Mouse (Mus musculus): ENCODE results near the gene Sytl2. TPM values are rescaled to one million over a fixed set of nuclear protein-coding genes. Genes with fewer than 3 reads are reported as not detected.

The Sytl2 gene
- polyA plus RNA-seq, 1 experiment from 2014 or later, result 16.0 TPM

DNA sequence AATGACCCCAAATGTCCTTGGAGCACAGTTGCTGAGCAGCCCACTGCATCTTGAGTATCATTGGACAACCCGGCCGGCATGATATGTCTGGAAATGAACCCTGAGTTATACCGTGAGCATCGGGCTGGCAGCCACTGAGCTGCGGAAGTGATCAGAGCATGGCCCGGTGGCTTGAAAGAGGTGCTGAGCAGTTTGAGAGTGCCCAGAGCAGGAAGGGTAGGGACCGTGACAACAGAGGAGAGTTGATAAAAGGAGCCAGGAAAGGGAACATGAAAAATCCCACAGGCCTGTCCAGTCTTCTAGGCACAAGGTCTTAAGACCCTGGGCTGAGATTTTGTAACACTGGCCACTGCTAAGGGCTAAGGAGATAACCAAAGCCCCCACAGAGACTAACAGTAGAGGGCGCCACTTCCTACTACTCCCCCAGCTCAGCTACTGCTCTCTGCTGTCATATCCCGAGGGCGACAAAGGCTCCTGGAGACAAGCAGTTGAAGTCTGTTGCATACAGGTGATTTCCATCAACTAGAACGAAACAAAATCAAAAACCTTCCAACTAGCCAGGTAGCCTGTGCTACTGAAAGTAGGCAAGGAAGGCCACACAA is 21.7 kb upstream of the Sytl2 start:
- Histone ChIP-seq H3K27ac (no peak overlapping the region), H3K27me3 (no peaks in the 10 kb centered on the region), H3K4me3 (no peak overlapping the region), H3K36me3 (no peaks in the 10 kb centered on the region), H3K9ac (no peak overlapping the region), H3K9me3 (no peaks in the 10 kb centered on the region), H3K4me1 (peaks cover 27% of the 10 kb centered on the region), H3K4me2 (replicated peaks) (peak overlapping the region; percentile 19; the same call in 1 of the 2 replicates)
- 63% methylated on average over 11 of the region's 11 CpGs for WGBS
- peak; percentile 6; the same call in 1 of the 2 replicates for ATAC-seq (ENCODE audit: low FRiP score, low read depth)

- Histone ChIP-seq H3K4me2 (replicated peaks) (peak overlapping the region; percentile 19; the same call in 1 of the 2 replicates), H3K9ac (no peak overlapping the region), H3K27ac (no peak overlapping the region), H3K4me3 (no peak overlapping the region), H3K36me3 (no peaks in the 10 kb centered on the region), H3K4me1 (peaks cover 27% of the 10 kb centered on the region), H3K9me3 (no peaks in the 10 kb centered on the region), H3K27me3 (no peaks in the 10 kb centered on the region)
- 26% methylated on average over 8 of the region's 8 CpGs for WGBS
- peak; percentile 64 for ATAC-seq (ENCODE audit: low FRiP score, low read depth)
These were observed 21.2 kb upstream of the Sytl2 start for GRCm38 (mm10) chr7:90280878-90281277.

GRCm38 (mm10) chr7:90281759-90282546 is 20.1 kb upstream of the Sytl2 start:
- Histone ChIP-seq H3K27ac (0 out of 2 replicates have a peak overlapping the region, but pooled peaks have one; percentile 10), H3K9me3 (no peaks in the 10 kb centered on the region), H3K36me3 (no peaks in the 10 kb centered on the region), H3K4me3 (no peak overlapping the region), H3K9ac (no peak overlapping the region), H3K4me1 (peaks cover 27% of the 10 kb centered on the region), H3K4me2 (replicated peaks) (0 out of 2 replicates have a peak overlapping the region, but pooled peaks have one; percentile 4), H3K27me3 (no peaks in the 10 kb centered on the region)
- whole genome bisulfite sequencing, result 48% methylated on average over 11 of the region's 11 CpGs
- ATAC-seq (ENCODE audit: low FRiP score, low read depth), result peak; percentile 66

DNA sequence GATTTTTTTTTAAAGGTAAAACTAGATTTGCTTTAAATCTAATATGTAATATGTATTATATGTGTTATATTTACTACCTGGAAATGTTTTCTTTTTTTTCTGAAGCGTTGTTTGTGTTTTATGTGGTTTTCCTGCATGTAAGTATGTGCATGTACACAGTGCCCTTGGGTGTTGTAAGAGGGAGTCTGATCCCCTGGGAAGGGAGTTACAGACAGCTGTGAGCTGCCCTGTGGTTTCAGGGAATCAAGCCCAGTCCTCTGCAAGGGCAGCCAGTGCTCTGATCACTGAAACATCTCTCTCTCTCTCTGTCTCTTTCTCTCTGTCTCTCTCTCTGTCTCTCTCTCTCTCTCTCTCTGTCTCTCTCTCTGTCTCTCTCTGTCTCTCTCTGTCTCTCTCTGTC is 19.3 kb upstream of the Sytl2 start:
- Histone ChIP-seq H3K27ac (no peak overlapping the region), H3K4me2 (replicated peaks) (no peak overlapping the region), H3K36me3 (no peaks in the 10 kb centered on the region), H3K4me1 (peaks cover 20% of the 10 kb centered on the region), H3K9ac (no peak overlapping the region), H3K9me3 (no peaks in the 10 kb centered on the region), H3K27me3 (no peaks in the 10 kb centered on the region), H3K4me3 (no peak overlapping the region)
- ATAC-seq (ENCODE audit: low FRiP score, low read depth), result no peak
- WGBS, result 58% methylated on average over 1 of the region's 1 CpGs

DNA sequence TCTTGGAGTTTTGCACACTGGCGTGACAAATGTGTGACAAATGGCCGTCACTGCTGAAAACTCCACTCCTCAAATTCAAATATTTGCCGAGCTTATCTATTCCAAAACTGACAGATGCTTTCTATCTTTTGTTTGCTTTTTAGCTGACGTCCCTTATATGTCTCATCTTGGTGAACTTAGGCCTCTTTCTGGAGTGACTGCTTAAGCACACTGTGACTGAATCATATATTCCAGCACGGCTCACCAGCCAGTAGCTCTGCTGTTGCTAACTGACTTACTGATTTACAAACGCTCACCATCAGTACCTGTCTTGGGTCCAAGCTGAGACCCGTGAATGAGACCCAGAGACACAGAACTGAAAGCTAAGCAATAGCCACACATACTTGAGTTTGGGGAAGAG is 17.3 kb upstream of the Sytl2 start:
- no peak for ATAC-seq (ENCODE audit: low FRiP score, low read depth)
- H3K36me3 ChIP-seq, result no peaks in the 10 kb centered on the region
- H3K27me3 ChIP-seq, result no peaks in the 10 kb centered on the region

DNA sequence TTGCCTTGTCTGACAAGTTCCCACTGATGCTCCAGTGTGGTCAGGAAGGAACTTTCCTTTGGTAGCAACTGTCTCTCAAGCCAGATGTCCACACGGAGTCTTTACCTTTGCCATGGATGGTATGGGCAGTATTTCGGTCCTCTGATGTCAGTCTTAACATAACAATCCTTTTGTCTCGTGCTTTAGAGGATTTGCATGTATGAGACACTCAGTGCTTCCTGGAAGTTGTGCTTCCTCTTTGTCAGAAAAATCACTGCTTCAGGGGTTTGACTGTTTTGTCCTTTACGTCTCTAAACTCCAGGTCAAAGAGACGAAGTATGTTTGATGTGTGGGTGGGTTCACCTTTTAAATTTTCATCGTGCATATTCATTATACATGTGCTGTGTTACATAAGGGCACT is 10.2 kb upstream of the Sytl2 start:
- WGBS, result 86% methylated on average over 6 of the region's 6 CpGs
- ATAC-seq (ENCODE audit: low FRiP score, low read depth), result no peak
- H3K4me3 ChIP-seq, result no peak overlapping the region

More for the DNA sequence above, 17.3 kb upstream of the Sytl2 start:
- H3K9ac ChIP-seq, result no peak overlapping the region
- H3K9me3 ChIP-seq, result no peaks in the 10 kb centered on the region
- no peak overlapping the region for H3K27ac ChIP-seq
- WGBS, result 74% methylated on average over 7 of the region's 7 CpGs
- H3K4me2 ChIP-seq (replicated peaks), result no peak overlapping the region
- H3K4me3 ChIP-seq, result no peak overlapping the region
- peaks cover 19% of the 10 kb centered on the region for H3K4me1 ChIP-seq

DNA sequence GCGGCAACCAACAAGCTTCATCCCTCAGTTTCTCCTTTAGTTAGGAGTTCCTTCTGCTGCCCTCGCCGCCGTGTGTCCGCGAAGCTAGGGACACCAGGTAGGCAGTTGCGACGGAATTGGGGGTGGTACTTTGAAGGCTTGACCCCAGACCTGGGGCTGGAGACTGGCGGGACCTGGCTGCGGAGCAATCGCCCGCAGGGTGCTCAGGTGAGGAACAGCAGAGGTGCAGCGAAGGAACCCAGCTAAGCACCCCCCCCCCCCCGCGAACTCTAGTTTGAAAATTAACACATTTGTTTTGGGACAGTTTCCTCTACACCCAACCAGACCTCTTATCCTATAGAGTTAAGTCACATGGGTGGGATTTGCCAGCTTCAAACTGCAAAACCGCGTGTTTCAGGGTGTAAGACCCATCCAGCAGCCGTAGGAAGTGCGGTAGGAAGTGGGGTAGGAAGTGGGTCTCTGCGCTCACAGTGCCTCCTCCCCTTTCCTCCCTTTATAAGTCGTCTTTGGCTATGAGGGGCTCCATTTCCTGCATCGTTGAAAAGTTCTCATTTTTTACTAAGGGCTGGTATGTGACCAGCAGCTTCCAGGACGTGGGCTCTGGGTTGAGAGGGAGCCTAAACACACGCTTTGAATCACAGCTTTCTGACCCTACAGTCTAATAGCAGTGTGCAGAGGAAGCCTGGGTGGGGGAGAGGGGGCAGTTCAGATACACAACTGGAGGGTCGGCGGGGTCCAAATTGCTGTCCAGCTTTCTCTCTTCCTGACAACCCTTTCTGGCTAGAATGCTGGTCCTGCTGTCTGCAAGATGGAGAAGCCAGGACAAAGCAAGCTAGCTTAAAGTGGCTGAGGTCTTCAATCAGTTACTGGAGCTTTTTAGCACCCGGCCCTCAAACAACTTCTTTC is 848 bp downstream of the Sytl2 start:
- Histone ChIP-seq H3K9ac (peak overlapping the region; percentile 74), H3K9me3 (no peaks in the 10 kb centered on the region), H3K27ac (peak overlapping the region; percentile 61), H3K4me1 (no peaks in the 10 kb centered on the region), H3K36me3 (no peaks in the 10 kb centered on the region), H3K4me3 (peak overlapping the region; percentile 63), H3K27me3 (peaks cover 41% of the 10 kb centered on the region), H3K4me2 (replicated peaks) (peak overlapping the region; percentile 93)
- WGBS, result 2% methylated on average over 27 of the region's 27 CpGs
- peak; percentile 46; the same call in 1 of the 2 replicates for ATAC-seq (ENCODE audit: low FRiP score, low read depth)

More for the DNA sequence above, 10.2 kb upstream of the Sytl2 start:
- Histone ChIP-seq H3K9ac (no peak overlapping the region), H3K9me3 (no peaks in the 10 kb centered on the region), H3K27ac (no peak overlapping the region), H3K27me3 (no peaks in the 10 kb centered on the region), H3K4me1 (no peaks in the 10 kb centered on the region), H3K36me3 (no peaks in the 10 kb centered on the region), H3K4me2 (replicated peaks) (no peak overlapping the region)

GRCm38 (mm10) chr7:90306079-90306478 is 4.0 kb downstream of the Sytl2 start:
- WGBS, result 37% methylated on average over 3 of the region's 3 CpGs
- no peaks in the 10 kb centered on the region for H3K9me3 ChIP-seq
- H3K27me3 ChIP-seq, result peaks cover 27% of the 10 kb centered on the region
- H3K4me2 ChIP-seq (replicated peaks), result no peak overlapping the region
- H3K36me3 ChIP-seq, result no peaks in the 10 kb centered on the region
- no peak overlapping the region for H3K4me3 ChIP-seq
- no peak for ATAC-seq (ENCODE audit: low FRiP score, low read depth)
- no peak overlapping the region for H3K27ac ChIP-seq
- H3K9ac ChIP-seq, result no peak overlapping the region
- no peaks in the 10 kb centered on the region for H3K4me1 ChIP-seq

DNA sequence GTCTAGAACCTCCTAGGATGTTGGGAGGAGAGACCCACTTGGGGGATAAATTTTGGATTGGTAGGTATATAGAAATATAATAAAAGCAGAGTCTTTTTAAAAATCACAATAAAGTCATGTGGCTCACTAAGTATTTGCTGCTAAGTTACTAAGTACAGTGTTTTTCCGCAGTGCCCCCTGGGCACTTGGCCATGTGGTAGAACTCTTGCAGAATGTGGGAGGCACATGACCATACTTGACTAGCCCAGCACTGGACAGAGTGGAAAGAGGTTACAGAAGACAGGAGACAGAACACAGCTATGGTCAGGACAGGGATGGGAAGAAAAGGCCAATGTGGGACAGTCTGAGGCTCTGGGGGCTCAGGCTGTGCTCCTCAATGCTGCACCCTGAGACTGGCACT is 4.9 kb downstream of the Sytl2 start:
- ATAC-seq (ENCODE audit: low FRiP score, low read depth), result no peak
- Histone ChIP-seq H3K9me3 (no peaks in the 10 kb centered on the region), H3K4me3 (no peak overlapping the region), H3K27ac (no peak overlapping the region), H3K36me3 (no peaks in the 10 kb centered on the region), H3K4me2 (replicated peaks) (no peak overlapping the region), H3K27me3 (peaks cover 23% of the 10 kb centered on the region), H3K4me1 (no peaks in the 10 kb centered on the region), H3K9ac (no peak overlapping the region)
- WGBS, result 83% methylated on average over 1 of the region's 1 CpGs

DNA sequence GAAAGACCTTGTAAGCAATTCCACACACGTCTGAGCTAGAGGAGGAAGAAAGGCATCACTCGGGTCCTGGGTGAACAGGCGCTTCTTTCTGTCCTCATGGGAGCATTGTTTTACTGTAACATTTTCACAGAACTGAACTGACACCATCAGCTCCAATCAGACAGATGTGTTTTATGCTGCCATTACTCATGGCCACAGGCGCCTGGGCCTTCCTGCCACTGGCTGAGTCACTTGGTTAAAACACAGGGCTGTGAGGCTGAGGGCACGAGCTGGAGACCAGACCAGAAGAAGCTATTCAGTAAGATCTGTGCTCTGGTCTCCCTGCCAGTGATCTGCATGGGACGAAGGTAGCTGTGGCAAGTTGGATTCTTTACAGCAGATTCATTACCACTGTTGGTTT is 6.0 kb downstream of the Sytl2 start:
- no peaks in the 10 kb centered on the region for H3K4me1 ChIP-seq
- H3K36me3 ChIP-seq, result no peaks in the 10 kb centered on the region
- 63% methylated on average over 6 of the region's 6 CpGs for WGBS
- H3K4me3 ChIP-seq, result no peak overlapping the region
- H3K27ac ChIP-seq, result no peak overlapping the region
- H3K4me2 ChIP-seq (replicated peaks), result no peak overlapping the region
- H3K9ac ChIP-seq, result no peak overlapping the region
- no peak for ATAC-seq (ENCODE audit: low FRiP score, low read depth)
- H3K27me3 ChIP-seq, result peaks cover 14% of the 10 kb centered on the region
- no peaks in the 10 kb centered on the region for H3K9me3 ChIP-seq

DNA sequence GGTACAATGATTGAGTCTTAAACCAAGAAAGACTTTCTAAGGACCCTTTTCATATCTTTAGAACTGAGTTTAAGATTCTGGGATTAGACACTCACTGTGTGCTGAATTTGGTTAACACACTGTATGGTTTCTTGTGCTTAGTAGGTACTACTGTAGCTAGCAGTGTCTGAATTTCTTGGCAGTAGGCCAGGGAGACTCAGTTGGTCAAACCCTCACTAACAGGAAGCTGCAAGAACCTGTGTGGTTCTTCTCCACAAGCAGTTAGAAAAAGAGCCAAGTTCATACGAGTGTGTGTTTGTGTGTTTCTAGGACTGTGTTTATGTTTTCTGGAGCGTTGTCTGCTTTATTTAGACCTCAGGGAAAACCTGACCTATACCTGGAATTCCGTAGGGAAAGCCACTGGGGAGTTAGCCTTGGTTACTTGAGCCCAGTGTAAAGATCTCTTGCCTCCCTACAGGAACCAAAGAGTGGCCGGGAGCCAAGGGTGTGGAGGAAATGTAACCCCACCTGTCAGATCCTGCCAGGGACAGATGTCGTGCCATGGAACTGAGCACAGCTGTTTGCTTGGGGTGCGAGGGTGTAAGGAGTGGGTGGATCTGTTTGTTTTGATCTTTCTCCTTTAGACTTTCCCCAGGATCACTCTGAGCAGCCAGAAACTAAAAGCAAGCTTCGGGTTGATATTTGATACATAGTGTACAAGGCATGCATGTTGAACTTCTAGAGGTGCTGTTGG is 10.3 kb downstream of the Sytl2 start:
- H3K27me3 ChIP-seq, result no peaks in the 10 kb centered on the region
- no peaks in the 10 kb centered on the region for H3K4me1 ChIP-seq
- ATAC-seq (ENCODE audit: low FRiP score, low read depth), result peak; percentile 24; the same call in 1 of the 2 replicates
- H3K4me2 ChIP-seq (replicated peaks), result no peak overlapping the region
- no peak overlapping the region for H3K4me3 ChIP-seq
- H3K9ac ChIP-seq, result no peak overlapping the region
- H3K27ac ChIP-seq, result no peak overlapping the region
- 42% methylated on average over 7 of the region's 7 CpGs for WGBS
- no peaks in the 10 kb centered on the region for H3K36me3 ChIP-seq
- no peaks in the 10 kb centered on the region for H3K9me3 ChIP-seq
